Mouse (Mus musculus): Measurements from ENCODE around the gene 4930467E23Rik. TPM values are rescaled to one million over a fixed set of nuclear protein-coding genes. Genes with fewer than 3 reads are reported as not detected.
"Not testable (repeated sequence)": the region's sequence is repeated elsewhere in the genome, so short reads cannot be mapped to it uniquely, and the experiment has no call there.

Gene 4930467E23Rik
- polyA plus RNA-seq (2014; fragmentation: Nextera tagmentation; extraction: Ambion mirVana) = not detected in 2 replicates

- H3K36me3 ChIP-seq (ENCODE audit: control insufficient read depth, insufficient read depth, low read length); H3K27ac ChIP-seq (ENCODE audit: low read depth, low read length); H3K9ac ChIP-seq (ENCODE audit: low read depth, low read length); H3K4me1 ChIP-seq (replicated peaks; ENCODE audit: control insufficient read depth, insufficient read depth, low read length); H3K27me3 ChIP-seq (replicated peaks; ENCODE audit: control insufficient read depth, insufficient read depth, low read length); H3K4me2 ChIP-seq; H3K4me3 ChIP-seq (ENCODE audit: low read depth, low read length); ATAC-seq (replicated peaks; ENCODE audit: low FRiP score); DNase-seq (ENCODE audit: low spot score); H3K9me3 ChIP-seq (ENCODE audit: control insufficient read depth, low read length): not testable (repeated sequence)
- no CpG with 5 or more reads among the region's 2 CpGs for WGBS
Observed at GRCm38 (mm10) chr8:19729276-19729675, at the start of gene 4930467E23Rik. TSS of gene 4930467E23Rik (plus strand) at chr8:19729576.

- H3K4me3 ChIP-seq (ENCODE audit: low read depth, low read length); H3K4me2 ChIP-seq; H3K36me3 ChIP-seq (ENCODE audit: control insufficient read depth, insufficient read depth, low read length); H3K9me3 ChIP-seq (ENCODE audit: control insufficient read depth, low read length); ATAC-seq (replicated peaks; ENCODE audit: low FRiP score); H3K27me3 ChIP-seq (replicated peaks; ENCODE audit: control insufficient read depth, insufficient read depth, low read length); DNase-seq (ENCODE audit: low spot score); H3K27ac ChIP-seq (ENCODE audit: low read depth, low read length); H3K4me1 ChIP-seq (replicated peaks; ENCODE audit: control insufficient read depth, insufficient read depth, low read length); H3K9ac ChIP-seq (ENCODE audit: low read depth, low read length): not testable (repeated sequence)
- 68% methylated on average over 2 of the region's 3 CpGs for WGBS
Observed at GRCm38 (mm10) chr8:19682311-19682710, 47.1 kb upstream of the 4930467E23Rik start.

GRCm38 (mm10) chr8:19685476-19685875, 43.9 kb upstream of the 4930467E23Rik start:
- H3K9ac ChIP-seq (ENCODE audit: low read depth, low read length); DNase-seq (ENCODE audit: low spot score); H3K27ac ChIP-seq (ENCODE audit: low read depth, low read length); ATAC-seq (replicated peaks; ENCODE audit: low FRiP score); H3K4me2 ChIP-seq; H3K36me3 ChIP-seq (ENCODE audit: control insufficient read depth, insufficient read depth, low read length); H3K27me3 ChIP-seq (replicated peaks; ENCODE audit: control insufficient read depth, insufficient read depth, low read length); H3K4me1 ChIP-seq (replicated peaks; ENCODE audit: control insufficient read depth, insufficient read depth, low read length); H3K9me3 ChIP-seq (ENCODE audit: control insufficient read depth, low read length); H3K4me3 ChIP-seq (ENCODE audit: low read depth, low read length): not testable (repeated sequence)
- WGBS = 73% methylated on average over 3 of the region's 3 CpGs

- not testable (repeated sequence) for H3K9me3 ChIP-seq (ENCODE audit: control insufficient read depth, low read length); H3K4me3 ChIP-seq (ENCODE audit: low read depth, low read length); DNase-seq (ENCODE audit: low spot score); H3K27me3 ChIP-seq (replicated peaks; ENCODE audit: control insufficient read depth, insufficient read depth, low read length); H3K27ac ChIP-seq (ENCODE audit: low read depth, low read length); H3K4me2 ChIP-seq; H3K36me3 ChIP-seq (ENCODE audit: control insufficient read depth, insufficient read depth, low read length); H3K4me1 ChIP-seq (replicated peaks; ENCODE audit: control insufficient read depth, insufficient read depth, low read length); ATAC-seq (replicated peaks; ENCODE audit: low FRiP score); H3K9ac ChIP-seq (ENCODE audit: low read depth, low read length)
- 75% methylated on average over 6 of the region's 6 CpGs for WGBS
Observed at GRCm38 (mm10) chr8:19688802-19689525, 40.4 kb upstream of the 4930467E23Rik start.

GRCm38 (mm10) chr8:19689745-19690144, 39.6 kb upstream of the 4930467E23Rik start:
- H3K4me3 ChIP-seq (ENCODE audit: low read depth, low read length); H3K27me3 ChIP-seq (replicated peaks; ENCODE audit: control insufficient read depth, insufficient read depth, low read length); H3K4me2 ChIP-seq; H3K9ac ChIP-seq (ENCODE audit: low read depth, low read length); H3K4me1 ChIP-seq (replicated peaks; ENCODE audit: control insufficient read depth, insufficient read depth, low read length); H3K36me3 ChIP-seq (ENCODE audit: control insufficient read depth, insufficient read depth, low read length); ATAC-seq (replicated peaks; ENCODE audit: low FRiP score); H3K9me3 ChIP-seq (ENCODE audit: control insufficient read depth, low read length); DNase-seq (ENCODE audit: low spot score); H3K27ac ChIP-seq (ENCODE audit: low read depth, low read length): not testable (repeated sequence)
- WGBS = 67% methylated on average over 1 of the region's 1 CpGs

GRCm38 (mm10) chr8:19691421-19691820, 38.0 kb upstream of the 4930467E23Rik start:
- H3K9ac ChIP-seq (ENCODE audit: low read depth, low read length); H3K4me2 ChIP-seq; H3K9me3 ChIP-seq (ENCODE audit: control insufficient read depth, low read length); DNase-seq (ENCODE audit: low spot score); H3K36me3 ChIP-seq (ENCODE audit: control insufficient read depth, insufficient read depth, low read length); ATAC-seq (replicated peaks; ENCODE audit: low FRiP score); H3K4me3 ChIP-seq (ENCODE audit: low read depth, low read length); H3K4me1 ChIP-seq (replicated peaks; ENCODE audit: control insufficient read depth, insufficient read depth, low read length); H3K27ac ChIP-seq (ENCODE audit: low read depth, low read length); H3K27me3 ChIP-seq (replicated peaks; ENCODE audit: control insufficient read depth, insufficient read depth, low read length): not testable (repeated sequence)
- WGBS = 77% methylated on average over 6 of the region's 6 CpGs

- not testable (repeated sequence) for DNase-seq (ENCODE audit: low spot score); H3K9ac ChIP-seq (ENCODE audit: low read depth, low read length); H3K27ac ChIP-seq (ENCODE audit: low read depth, low read length); H3K4me2 ChIP-seq; H3K36me3 ChIP-seq (ENCODE audit: control insufficient read depth, insufficient read depth, low read length); ATAC-seq (replicated peaks; ENCODE audit: low FRiP score); H3K4me3 ChIP-seq (ENCODE audit: low read depth, low read length); H3K27me3 ChIP-seq (replicated peaks; ENCODE audit: control insufficient read depth, insufficient read depth, low read length); H3K4me1 ChIP-seq (replicated peaks; ENCODE audit: control insufficient read depth, insufficient read depth, low read length); H3K9me3 ChIP-seq (ENCODE audit: control insufficient read depth, low read length)
- 75% methylated on average over 10 of the region's 11 CpGs for WGBS
Observed at GRCm38 (mm10) chr8:19697497-19698077, 31.8 kb upstream of the 4930467E23Rik start.

GRCm38 (mm10) chr8:19698123-19698522, 31.3 kb upstream of the 4930467E23Rik start:
- 75% methylated on average over 6 of the region's 6 CpGs for WGBS
- not testable (repeated sequence) for H3K9me3 ChIP-seq (ENCODE audit: control insufficient read depth, low read length)

GRCm38 (mm10) chr8:19698722-19699121, 30.7 kb upstream of the 4930467E23Rik start:
- WGBS = 79% methylated on average over 4 of the region's 4 CpGs
- H3K4me1 ChIP-seq (replicated peaks; ENCODE audit: control insufficient read depth, insufficient read depth, low read length); H3K9ac ChIP-seq (ENCODE audit: low read depth, low read length); DNase-seq (ENCODE audit: low spot score); ATAC-seq (replicated peaks; ENCODE audit: low FRiP score); H3K36me3 ChIP-seq (ENCODE audit: control insufficient read depth, insufficient read depth, low read length); H3K4me2 ChIP-seq; H3K4me3 ChIP-seq (ENCODE audit: low read depth, low read length); H3K27me3 ChIP-seq (replicated peaks; ENCODE audit: control insufficient read depth, insufficient read depth, low read length); H3K9me3 ChIP-seq (ENCODE audit: control insufficient read depth, low read length); H3K27ac ChIP-seq (ENCODE audit: low read depth, low read length): not testable (repeated sequence)

More at GRCm38 (mm10) chr8:19698123-19698522, 31.3 kb upstream of the 4930467E23Rik start:
- not testable (repeated sequence) for ATAC-seq (replicated peaks; ENCODE audit: low FRiP score); H3K27ac ChIP-seq (ENCODE audit: low read depth, low read length); H3K4me3 ChIP-seq (ENCODE audit: low read depth, low read length); H3K27me3 ChIP-seq (replicated peaks; ENCODE audit: control insufficient read depth, insufficient read depth, low read length); H3K4me1 ChIP-seq (replicated peaks; ENCODE audit: control insufficient read depth, insufficient read depth, low read length); DNase-seq (ENCODE audit: low spot score); H3K4me2 ChIP-seq; H3K36me3 ChIP-seq (ENCODE audit: control insufficient read depth, insufficient read depth, low read length); H3K9ac ChIP-seq (ENCODE audit: low read depth, low read length)
